Mouse (Mus musculus) lung, embryonic 16.5 days (tissue): ENCODE measurements around the gene Atf6b. TPM values are rescaled to one million over a fixed set of nuclear protein-coding genes. Genes with fewer than 3 reads are reported as not detected.

ENCODE experiments used
- ATAC-seq: fragments of 200-750 bp; cut with Nextera tagmentation; 2 replicates; pipeline ENCODE4 v1.8.0; 2017; ENCODE audit warnings: low read depth, mild to moderate bottlenecking, moderate library complexity
- H3K27ac ChIP-seq: fragments of 300-500 bp; sonication (generic); 2 replicates; pipeline ENCODE4 v1.5.1; 2014; ENCODE audit warnings: mild to moderate bottlenecking, control low read depth, low read length
- H3K27me3 ChIP-seq: fragments of 300-500 bp; sonication (generic); 2 replicates; pipeline ENCODE4 v1.6.1; 2014; ENCODE audit warnings: low read depth, low read length, mixed read lengths; ENCODE audit not compliant: control insufficient read depth, insufficient read depth
- H3K36me3 ChIP-seq: fragments of 300-500 bp; sonication (generic); 2 replicates; pipeline ENCODE4 v1.6.1; 2014; ENCODE audit warnings: low read length; ENCODE audit not compliant: control insufficient read depth, insufficient read depth
- H3K4me1 ChIP-seq: fragments of 300-500 bp; sonication (generic); replicated peaks from 2 replicates; pipeline ENCODE4 v1.6.1; 2014; ENCODE audit warnings: low read length, mixed read lengths; ENCODE audit not compliant: control insufficient read depth, insufficient read depth
- H3K4me2 ChIP-seq: fragments of 300-500 bp; sonication (generic); 2 replicates; pipeline ENCODE4 v1.6.1; 2014; ENCODE audit warnings: low read depth, low read length, control low read depth
- H3K4me3 ChIP-seq: fragments of 300-500 bp; sonication (generic); 2 replicates; pipeline ENCODE4 v1.5.1; 2014; ENCODE audit warnings: mild to moderate bottlenecking, low read length, control low read depth
- H3K9ac ChIP-seq: fragments of 300-500 bp; sonication (generic); 2 replicates; pipeline ENCODE4 v1.6.1; 2014; ENCODE audit warnings: low read length, control low read depth
- H3K9me3 ChIP-seq: fragments of 300-500 bp; sonication (generic); 2 replicates; pipeline ENCODE4 v1.6.1; 2016; ENCODE audit warnings: low read length; ENCODE audit not compliant: control insufficient read depth
- WGBS: fragments of 180-500 bp; shearing (Covaris S2); extraction: QIAGEN DNeasy Blood & Tissue Kit; methylation state at CpG from one replicate; pipeline ENCODE4 v1.1.7; 2014; 5-methylcytosine and 5-hydroxymethylcytosine counted together
- polyA plus RNA-seq: library from polyadenylated mRNA; unstranded; fragments of >200 nt; fragmentation: Nextera tagmentation; extraction: Ambion mirVana; gene quantifications from 2 replicates; pipeline ENCODE4 v1.2.1, GENCODE M21; 2015

The Atf6b gene
- polyA plus RNA-seq, 1 experiment from 2014 or later, result 80.0 TPM

DNA sequence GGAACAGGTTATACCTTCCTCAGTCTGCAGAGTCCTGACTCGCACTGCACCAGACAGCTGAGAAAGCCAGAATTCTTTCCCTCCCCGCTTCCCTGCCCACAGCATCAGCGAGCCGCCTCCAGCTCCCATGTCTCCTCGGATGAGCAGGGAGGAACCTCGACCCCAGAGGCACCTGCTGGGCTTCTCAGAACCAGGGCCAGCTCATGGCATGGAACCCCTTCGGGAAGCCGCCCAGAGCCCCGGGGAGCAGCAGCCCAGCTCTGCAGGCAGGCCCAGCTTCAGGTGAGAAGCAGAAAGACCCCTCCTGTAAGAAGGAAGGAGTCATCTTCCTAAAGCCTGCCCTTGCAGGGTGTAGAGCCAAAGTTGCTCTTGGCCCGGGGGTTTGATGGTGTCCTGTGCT lies 5.6 kb downstream of the Atf6b start:
- Histone ChIP-seq H3K27me3 (no peaks in the 10 kb centered on the region), H3K9ac (no peak overlapping the region), H3K4me1 (peaks cover 25% of the 10 kb centered on the region), H3K9me3 (no peaks in the 10 kb centered on the region), H3K27ac (no peak overlapping the region), H3K4me2 (no peak overlapping the region), H3K36me3 (peaks cover 13% of the 10 kb centered on the region), H3K4me3 (no peak overlapping the region)
- WGBS, result 90% methylated on average over 10 of the region's 10 CpGs
- ATAC-seq, result no peak

DNA sequence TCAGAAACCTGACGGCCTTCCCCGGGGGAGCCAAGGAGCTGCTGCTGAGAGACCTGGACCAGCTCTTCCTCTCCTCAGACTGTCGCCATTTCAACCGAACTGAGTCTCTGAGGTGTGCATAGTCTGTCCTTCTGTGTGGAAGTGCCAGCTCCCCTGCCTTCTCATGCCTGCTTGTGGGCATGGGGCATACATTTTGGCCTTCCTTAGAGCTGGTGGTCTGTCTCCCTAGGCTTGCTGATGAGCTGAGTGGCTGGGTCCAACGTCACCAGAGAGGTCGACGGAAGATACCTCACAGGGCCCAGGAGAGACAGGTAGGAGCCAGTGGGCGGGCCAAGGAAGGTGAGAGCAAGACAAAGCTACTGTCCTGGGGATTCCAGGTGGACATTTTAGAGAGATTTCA lies 6.0 kb downstream of the Atf6b start:
- Histone ChIP-seq H3K36me3 (peaks cover 13% of the 10 kb centered on the region), H3K27me3 (no peaks in the 10 kb centered on the region), H3K9me3 (no peaks in the 10 kb centered on the region), H3K9ac (no peak overlapping the region), H3K4me1 (peaks cover 20% of the 10 kb centered on the region), H3K27ac (no peak overlapping the region), H3K4me2 (no peak overlapping the region), H3K4me3 (no peak overlapping the region)
- no peak for ATAC-seq
- WGBS, result 90% methylated on average over 8 of the region's 8 CpGs

DNA sequence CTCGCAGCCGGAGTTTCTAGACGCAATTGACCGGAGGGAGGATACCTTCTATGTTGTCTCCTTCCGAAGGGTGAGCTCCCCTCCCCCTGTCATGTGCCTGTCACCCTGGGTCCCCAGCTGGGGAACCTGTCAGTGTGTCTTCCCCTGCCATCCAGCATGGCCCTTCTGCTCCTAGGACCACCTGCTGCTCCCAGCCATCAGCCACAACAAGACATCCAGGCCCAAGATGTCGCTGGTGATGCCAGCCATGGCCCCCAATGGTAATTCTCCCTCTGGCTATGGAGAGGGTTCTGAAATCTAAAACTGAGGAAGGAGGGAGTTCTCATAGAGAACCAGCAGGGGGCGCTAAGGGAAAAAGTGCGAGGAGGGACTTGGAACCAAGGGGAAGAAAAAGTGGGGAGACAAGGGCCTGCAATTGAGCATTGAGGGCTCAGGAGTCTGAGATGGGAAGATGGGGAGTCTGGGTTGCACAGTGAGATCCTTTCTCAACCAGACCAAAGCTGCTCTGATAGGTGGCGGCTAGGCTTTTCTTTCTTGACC lies 6.9 kb downstream of the Atf6b start:
- Histone ChIP-seq H3K4me3 (no peak overlapping the region), H3K27me3 (peaks cover under 1% of the 10 kb centered on the region; the same call in 1 of the 2 replicates), H3K4me1 (peaks cover 17% of the 10 kb centered on the region), H3K9ac (no peak overlapping the region), H3K27ac (no peak overlapping the region), H3K9me3 (no peaks in the 10 kb centered on the region), H3K4me2 (no peak overlapping the region), H3K36me3 (peaks cover 13% of the 10 kb centered on the region)
- WGBS, result 61% methylated on average over 9 of the region's 9 CpGs
- no peak for ATAC-seq

DNA sequence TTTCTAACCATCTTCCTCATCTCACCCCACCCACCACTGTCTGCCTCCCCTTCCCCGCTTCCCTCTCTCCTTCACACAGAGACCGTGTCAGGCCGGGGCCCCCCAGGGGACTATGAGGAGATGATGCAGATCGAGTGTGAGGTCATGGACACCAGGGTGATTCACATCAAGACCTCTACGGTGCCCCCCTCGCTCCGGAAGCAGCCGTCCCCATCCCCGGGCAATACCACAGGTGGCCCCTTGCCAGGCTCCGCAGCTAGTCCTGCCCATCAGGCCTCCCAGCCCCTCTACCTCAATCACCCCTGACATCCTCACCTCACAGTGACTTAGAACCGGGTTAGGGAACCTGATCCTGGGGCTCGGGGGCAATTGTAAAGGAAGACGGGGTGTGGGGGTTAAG lies 7.4 kb downstream of the Atf6b start:
- Histone ChIP-seq H3K9ac (no peak overlapping the region), H3K4me1 (peaks cover 17% of the 10 kb centered on the region), H3K4me3 (no peak overlapping the region), H3K36me3 (peaks cover 13% of the 10 kb centered on the region), H3K9me3 (no peaks in the 10 kb centered on the region), H3K27me3 (peaks cover 6% of the 10 kb centered on the region), H3K4me2 (no peak overlapping the region), H3K27ac (no peak overlapping the region)
- ATAC-seq, result no peak
- WGBS, result 87% methylated on average over 13 of the region's 13 CpGs

DNA sequence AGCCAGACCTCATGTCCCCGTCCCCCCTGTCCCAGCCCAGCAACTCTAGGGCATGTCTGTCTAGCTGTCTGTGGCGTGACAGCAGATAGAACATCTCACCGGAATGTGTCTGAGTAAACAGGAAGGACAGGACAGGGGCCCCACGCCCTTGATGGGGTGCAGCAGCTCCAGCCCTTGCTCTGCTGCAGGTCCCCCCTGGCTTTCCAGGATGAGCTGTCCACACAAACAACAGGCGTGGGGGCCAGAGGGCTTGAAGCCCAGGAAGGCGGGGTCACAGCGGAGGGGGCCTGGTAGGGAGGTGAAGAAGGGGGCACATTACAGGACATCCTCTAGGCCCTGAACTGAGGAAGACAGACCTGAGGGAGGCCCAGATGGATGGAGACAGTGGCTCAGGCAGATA lies 8.2 kb downstream of the Atf6b start:
- Histone ChIP-seq H3K36me3 (peaks cover 13% of the 10 kb centered on the region), H3K9ac (0 out of 2 replicates have a peak overlapping the region, but pooled peaks have one; percentile 12), H3K9me3 (no peaks in the 10 kb centered on the region), H3K4me1 (peaks cover 17% of the 10 kb centered on the region), H3K27ac (peak overlapping the region; percentile 47), H3K4me3 (no peak overlapping the region), H3K27me3 (peaks cover 7% of the 10 kb centered on the region), H3K4me2 (no peak overlapping the region)
- WGBS, result 33% methylated on average over 7 of the region's 7 CpGs
- ATAC-seq, result peak; percentile 44

DNA sequence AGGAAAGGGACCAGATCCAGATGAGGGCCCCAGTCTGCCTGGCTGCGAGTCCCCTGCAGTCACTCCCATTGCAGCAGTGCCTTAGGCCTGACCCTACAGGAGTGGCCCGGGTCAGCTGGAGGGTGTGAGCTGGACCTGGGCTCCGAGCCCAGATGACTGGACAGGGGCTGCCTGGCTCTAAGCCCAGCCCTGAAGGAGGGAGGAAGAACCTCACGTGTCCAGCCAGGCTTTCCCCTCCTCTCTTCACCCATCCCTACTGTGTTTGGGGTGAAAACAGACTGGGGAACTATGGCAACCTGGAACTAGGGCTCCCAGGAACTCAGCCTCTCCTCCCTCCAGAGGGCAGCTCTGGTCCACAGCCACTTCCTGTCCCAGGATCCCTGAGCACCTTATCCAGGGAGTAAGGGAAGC lies 8.6 kb downstream of the Atf6b start:
- 0 out of 2 replicates have a peak overlapping the region, but pooled peaks have one; percentile 12 for H3K9ac ChIP-seq
- peak overlapping the region; percentile 47 for H3K27ac ChIP-seq
- H3K27me3 ChIP-seq, result peaks cover 11% of the 10 kb centered on the region
- peaks cover 20% of the 10 kb centered on the region for H3K4me1 ChIP-seq
- H3K36me3 ChIP-seq, result peaks cover 10% of the 10 kb centered on the region
- no peaks in the 10 kb centered on the region for H3K9me3 ChIP-seq
- WGBS, result 27% methylated on average over 4 of the region's 4 CpGs
- H3K4me2 ChIP-seq, result no peak overlapping the region
- ATAC-seq, result peak; percentile 90
- H3K4me3 ChIP-seq, result no peak overlapping the region

DNA sequence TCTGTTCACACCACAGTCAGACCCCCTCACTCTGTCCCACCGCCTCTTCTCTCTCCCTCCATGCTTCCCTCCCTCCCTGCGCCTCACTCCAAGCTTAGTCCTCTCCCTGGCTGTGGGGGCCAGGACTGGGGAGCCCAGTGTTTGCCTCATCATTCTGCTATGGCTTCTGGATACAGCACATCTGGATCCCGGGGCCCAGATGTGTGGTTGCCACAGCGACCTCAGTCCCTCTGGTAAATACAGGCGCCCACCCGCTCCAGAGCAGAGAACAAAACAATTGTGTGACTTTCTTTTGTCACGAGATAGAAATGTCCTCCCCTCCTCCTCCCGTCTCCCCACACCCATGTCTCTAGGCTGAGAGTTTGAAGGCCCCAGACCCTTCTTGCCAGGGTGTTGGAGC lies 9.7 kb downstream of the Atf6b start:
- peaks cover 20% of the 10 kb centered on the region for H3K27me3 ChIP-seq
- H3K4me3 ChIP-seq, result no peak overlapping the region
- H3K4me1 ChIP-seq, result peaks cover 29% of the 10 kb centered on the region
- H3K36me3 ChIP-seq, result peaks cover 5% of the 10 kb centered on the region
- H3K9ac ChIP-seq, result no peak overlapping the region
- no peaks in the 10 kb centered on the region for H3K9me3 ChIP-seq
- WGBS, result 45% methylated on average over 8 of the region's 8 CpGs
- H3K27ac ChIP-seq, result no peak overlapping the region
- no peak overlapping the region for H3K4me2 ChIP-seq
- ATAC-seq, result no peak

DNA sequence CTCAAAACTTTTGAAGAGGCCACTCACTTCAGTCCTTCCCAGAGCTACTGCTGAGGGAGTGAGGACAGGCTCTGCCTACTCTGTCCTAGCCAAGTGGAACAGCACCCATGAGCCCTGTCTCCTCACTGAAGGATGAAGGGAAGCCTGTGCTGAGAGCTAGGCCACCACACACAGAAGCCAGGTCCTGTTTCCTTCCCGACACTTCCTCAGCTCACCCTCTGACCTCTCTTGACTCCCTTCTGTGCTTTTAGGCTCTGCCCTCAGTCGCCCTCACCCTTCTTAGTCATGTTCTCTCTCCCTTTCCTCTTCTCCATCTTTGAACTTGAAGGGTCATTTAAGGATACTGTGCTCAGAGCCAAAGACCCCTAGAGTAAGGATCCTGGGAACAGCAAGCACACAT lies 10.3 kb downstream of the Atf6b start:
- H3K27ac ChIP-seq, result no peak overlapping the region
- no peak overlapping the region for H3K4me2 ChIP-seq
- H3K9me3 ChIP-seq, result no peaks in the 10 kb centered on the region
- H3K27me3 ChIP-seq, result peaks cover 20% of the 10 kb centered on the region
- no peak overlapping the region for H3K4me3 ChIP-seq
- 29% methylated on average over 2 of the region's 2 CpGs for WGBS
- no peaks in the 10 kb centered on the region; the same call in 1 of the 2 replicates for H3K36me3 ChIP-seq
- H3K4me1 ChIP-seq, result peaks cover 30% of the 10 kb centered on the region
- no peak for ATAC-seq
- H3K9ac ChIP-seq, result no peak overlapping the region

DNA sequence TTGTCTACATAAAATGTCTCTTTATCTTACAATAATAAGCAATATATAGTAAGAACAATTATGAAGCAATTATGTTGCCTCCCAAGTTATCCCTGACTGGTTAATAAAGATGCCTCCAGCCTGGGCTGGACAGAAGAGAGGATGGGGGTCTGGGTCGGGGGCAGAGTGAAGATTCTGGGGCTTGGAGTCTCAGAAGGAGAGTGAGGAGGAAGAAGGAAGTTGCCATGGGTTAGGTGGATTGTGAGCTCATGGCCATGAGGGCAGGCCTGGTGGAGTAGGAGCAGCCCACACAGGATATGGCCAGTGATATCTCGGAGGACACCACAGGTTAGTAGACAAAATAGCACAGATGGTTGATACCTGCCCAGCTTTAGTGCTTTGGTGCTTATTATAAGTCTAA lies 11.2 kb downstream of the Atf6b start:
- H3K27me3 ChIP-seq, result peaks cover 20% of the 10 kb centered on the region
- no peak overlapping the region for H3K9ac ChIP-seq
- no peak overlapping the region for H3K4me3 ChIP-seq
- peaks cover 30% of the 10 kb centered on the region for H3K4me1 ChIP-seq
- H3K36me3 ChIP-seq, result no peaks in the 10 kb centered on the region
- no peak for ATAC-seq
- H3K27ac ChIP-seq, result no peak overlapping the region
- 68% methylated on average over 2 of the region's 2 CpGs for WGBS
- H3K4me2 ChIP-seq, result no peak overlapping the region
- no peaks in the 10 kb centered on the region for H3K9me3 ChIP-seq

DNA sequence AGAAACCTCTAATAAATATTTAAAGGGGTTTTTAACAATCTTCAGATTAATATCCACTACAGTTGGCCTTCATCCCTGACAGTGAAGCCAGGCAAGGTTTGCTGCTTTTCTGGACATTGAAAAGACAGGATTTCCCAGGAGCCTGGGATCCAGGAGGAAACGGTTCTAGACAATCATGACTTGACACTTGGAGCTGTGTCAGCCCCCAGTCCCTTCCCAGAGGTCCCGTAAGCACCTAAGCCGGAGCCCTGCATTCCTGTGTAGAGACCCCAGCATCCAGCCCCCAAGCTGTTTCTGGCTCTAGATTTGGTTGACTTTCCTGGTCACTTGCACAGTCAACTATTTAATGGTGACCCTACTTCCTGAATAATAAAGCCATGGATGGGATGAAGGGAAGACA lies 11.6 kb downstream of the Atf6b start:
- no peak overlapping the region for H3K27ac ChIP-seq
- no peak for ATAC-seq
- no peak overlapping the region for H3K4me3 ChIP-seq
- H3K4me1 ChIP-seq, result peaks cover 30% of the 10 kb centered on the region
- H3K9ac ChIP-seq, result no peak overlapping the region
- no peaks in the 10 kb centered on the region for H3K9me3 ChIP-seq
- WGBS, result 60% methylated on average over 3 of the region's 3 CpGs
- H3K36me3 ChIP-seq, result no peaks in the 10 kb centered on the region
- no peak overlapping the region for H3K4me2 ChIP-seq
- H3K27me3 ChIP-seq, result peaks cover 20% of the 10 kb centered on the region
